Mouse (Mus musculus) embryonic facial prominence, embryonic 12.5 days (tissue): Measurements from ENCODE around the gene Kif12. TPM values are rescaled to one million over a fixed set of nuclear protein-coding genes. Genes with fewer than 3 reads are reported as not detected.
A peak's percentile ranks its signal among the peaks of the same experiment; 100 is the strongest.

Experiments
- ATAC-seq: fragments of 200-750 bp; cut with Nextera tagmentation; 2 replicates; pipeline ENCODE4 v1.8.0; 2017; ENCODE audit not compliant: insufficient number of reproducible peaks, insufficient read depth, low FRiP score, low TSS enrichment
- H3K27ac ChIP-seq: fragments of 300-500 bp; sonication (generic); 2 replicates; pipeline ENCODE4 v1.5.1; 2016; ENCODE audit warnings: mild to moderate bottlenecking
- H3K27me3 ChIP-seq: fragments of 300-500 bp; sonication (generic); 2 replicates; pipeline ENCODE4 v1.6.1; 2016; ENCODE audit warnings: mild to moderate bottlenecking, moderate library complexity
- H3K36me3 ChIP-seq: fragments of 300-500 bp; sonication (generic); 2 replicates; pipeline ENCODE4 v1.6.1; 2016; ENCODE audit warnings: mild to moderate bottlenecking
- H3K4me1 ChIP-seq: fragments of 300-500 bp; sonication (generic); 2 replicates; pipeline ENCODE4 v1.6.1; 2016
- H3K4me2 ChIP-seq: fragments of 300-500 bp; sonication (generic); replicated peaks from 2 replicates; pipeline ENCODE4 v1.6.1; 2016; ENCODE audit warnings: mild to moderate bottlenecking, moderate library complexity
- H3K4me3 ChIP-seq: fragments of 300-500 bp; sonication (generic); 2 replicates; pipeline ENCODE4 v1.5.1; 2016; ENCODE audit warnings: mild to moderate bottlenecking
- H3K9ac ChIP-seq: fragments of 300-500 bp; sonication (generic); 2 replicates; pipeline ENCODE4 v1.6.1; 2016; ENCODE audit warnings: mild to moderate bottlenecking, moderate library complexity
- H3K9me3 ChIP-seq: fragments of 300-500 bp; sonication (generic); 2 replicates; pipeline ENCODE4 v1.6.1; 2016; ENCODE audit warnings: mild to moderate bottlenecking, moderate library complexity
- WGBS: fragments of 180-500 bp; shearing (Covaris S2); methylation state at CpG from one replicate; pipeline ENCODE4 v1.1.7; 2016; 5-methylcytosine and 5-hydroxymethylcytosine counted together
- polyA plus RNA-seq: library from polyadenylated mRNA; unstranded; fragments of >200 nt; fragmentation: Nextera tagmentation; extraction: Ambion mirVana; gene quantifications from 2 replicates; pipeline ENCODE4 v1.2.1, GENCODE M21; 2016

The Kif12 gene
- polyA plus RNA-seq, 1 experiment from 2014 or later: 0.06 TPM

GRCm38 (mm10) chr4:63203874-63204273 is 31.9 kb upstream of the Kif12 start:
- no peak overlapping the region for H3K4me3 ChIP-seq
- peaks cover 5% of the 10 kb centered on the region; the same call in 1 of the 2 replicates for H3K4me1 ChIP-seq
- H3K27ac ChIP-seq: no peak overlapping the region
- no peaks in the 10 kb centered on the region for H3K9me3 ChIP-seq
- H3K27me3 ChIP-seq: no peaks in the 10 kb centered on the region
- 85% methylated on average over 7 of the region's 7 CpGs for WGBS
- no peak overlapping the region for H3K4me2 ChIP-seq
- H3K9ac ChIP-seq: no peak overlapping the region
- H3K36me3 ChIP-seq: no peaks in the 10 kb centered on the region
- no peak for ATAC-seq

GRCm38 (mm10) chr4:63199366-63199765 is 27.4 kb upstream of the Kif12 start:
- Histone ChIP-seq H3K4me2 (no peak overlapping the region), H3K27ac (no peak overlapping the region), H3K4me3 (no peak overlapping the region), H3K9ac (no peak overlapping the region), H3K36me3 (no peaks in the 10 kb centered on the region), H3K27me3 (no peaks in the 10 kb centered on the region), H3K9me3 (no peaks in the 10 kb centered on the region), H3K4me1 (no peaks in the 10 kb centered on the region)
- WGBS: 85% methylated on average over 5 of the region's 5 CpGs
- ATAC-seq: no peak

GRCm38 (mm10) chr4:63194366-63194765 is 22.4 kb upstream of the Kif12 start:
- no peaks in the 10 kb centered on the region for H3K27me3 ChIP-seq
- H3K9ac ChIP-seq: no peak overlapping the region
- no peaks in the 10 kb centered on the region for H3K9me3 ChIP-seq
- peaks cover 16% of the 10 kb centered on the region for H3K4me1 ChIP-seq
- ATAC-seq: no peak
- WGBS: 61% methylated on average over 2 of the region's 2 CpGs
- no peaks in the 10 kb centered on the region for H3K36me3 ChIP-seq
- no peak overlapping the region for H3K4me3 ChIP-seq
- no peak overlapping the region for H3K27ac ChIP-seq
- no peak overlapping the region for H3K4me2 ChIP-seq

GRCm38 (mm10) chr4:63191641-63192040 is 19.7 kb upstream of the Kif12 start:
- WGBS: 30% methylated on average over 5 of the region's 5 CpGs
- Histone ChIP-seq H3K9ac (no peak overlapping the region), H3K4me3 (no peak overlapping the region), H3K4me1 (peaks cover 16% of the 10 kb centered on the region), H3K9me3 (no peaks in the 10 kb centered on the region), H3K36me3 (no peaks in the 10 kb centered on the region), H3K4me2 (no peak overlapping the region), H3K27ac (peak overlapping the region; percentile 52; the same call in 1 of the 2 replicates), H3K27me3 (no peaks in the 10 kb centered on the region)
- 0 out of 2 replicates have a peak, but pooled peaks have one; percentile 58 for ATAC-seq

- no peak for ATAC-seq
- Histone ChIP-seq H3K27ac (peak overlapping the region; percentile 81), H3K9me3 (no peaks in the 10 kb centered on the region), H3K4me1 (peaks cover 17% of the 10 kb centered on the region), H3K36me3 (no peaks in the 10 kb centered on the region), H3K4me2 (no peak overlapping the region), H3K9ac (no peak overlapping the region), H3K4me3 (no peak overlapping the region), H3K27me3 (no peaks in the 10 kb centered on the region)
- WGBS: 49% methylated on average over 21 of the region's 21 CpGs
Measured at GRCm38 (mm10) chr4:63186281-63186870, 14.4 kb upstream of the Kif12 start.

- H3K27ac ChIP-seq: no peak overlapping the region
- ATAC-seq: peak; percentile 80
- no peak overlapping the region for H3K9ac ChIP-seq
- 9% methylated on average over 5 of the region's 5 CpGs for WGBS
- no peaks in the 10 kb centered on the region for H3K9me3 ChIP-seq
- no peaks in the 10 kb centered on the region for H3K36me3 ChIP-seq
- peaks cover 6% of the 10 kb centered on the region; the same call in 1 of the 2 replicates for H3K4me1 ChIP-seq
- H3K4me3 ChIP-seq: no peak overlapping the region
- H3K4me2 ChIP-seq: no peak overlapping the region
- no peaks in the 10 kb centered on the region for H3K27me3 ChIP-seq
Measured at GRCm38 (mm10) chr4:63181556-63181955, 9.6 kb upstream of the Kif12 start.

- H3K4me1 ChIP-seq: no peaks in the 10 kb centered on the region
- H3K27ac ChIP-seq: no peak overlapping the region
- no peak overlapping the region for H3K4me3 ChIP-seq
- no peaks in the 10 kb centered on the region for H3K36me3 ChIP-seq
- ATAC-seq: no peak
- H3K27me3 ChIP-seq: peaks cover 16% of the 10 kb centered on the region
- no peak overlapping the region for H3K9ac ChIP-seq
- 52% methylated on average over 24 of the region's 24 CpGs for WGBS
- no peaks in the 10 kb centered on the region for H3K9me3 ChIP-seq
- no peak overlapping the region for H3K4me2 ChIP-seq
Measured at GRCm38 (mm10) chr4:63171122-63171521, 809 bp downstream of the Kif12 start.

GRCm38 (mm10) chr4:63170061-63170460 is 1.9 kb downstream of the Kif12 start:
- Histone ChIP-seq H3K27ac (no peak overlapping the region), H3K27me3 (peaks cover 16% of the 10 kb centered on the region), H3K4me3 (no peak overlapping the region), H3K4me2 (no peak overlapping the region), H3K9me3 (no peaks in the 10 kb centered on the region), H3K36me3 (no peaks in the 10 kb centered on the region), H3K9ac (no peak overlapping the region), H3K4me1 (no peaks in the 10 kb centered on the region)
- ATAC-seq: no peak
- 89% methylated on average over 4 of the region's 4 CpGs for WGBS

GRCm38 (mm10) chr4:63166323-63166722 is 5.6 kb downstream of the Kif12 start:
- H3K27ac ChIP-seq: no peak overlapping the region
- H3K9ac ChIP-seq: no peak overlapping the region
- H3K4me2 ChIP-seq: no peak overlapping the region
- 80% methylated on average over 5 of the region's 5 CpGs for WGBS
- no peaks in the 10 kb centered on the region for H3K36me3 ChIP-seq
- H3K4me1 ChIP-seq: no peaks in the 10 kb centered on the region
- no peak overlapping the region for H3K4me3 ChIP-seq
- no peak for ATAC-seq
- H3K9me3 ChIP-seq: no peaks in the 10 kb centered on the region
- peaks cover 12% of the 10 kb centered on the region for H3K27me3 ChIP-seq

- Histone ChIP-seq H3K4me1 (no peaks in the 10 kb centered on the region), H3K4me2 (no peak overlapping the region), H3K36me3 (no peaks in the 10 kb centered on the region), H3K27me3 (peaks cover 6% of the 10 kb centered on the region), H3K27ac (no peak overlapping the region), H3K9ac (no peak overlapping the region), H3K4me3 (no peak overlapping the region), H3K9me3 (no peaks in the 10 kb centered on the region)
- no peak for ATAC-seq
- 90% methylated on average over 4 of the region's 4 CpGs for WGBS
Measured at GRCm38 (mm10) chr4:63165636-63166035, 6.3 kb downstream of the Kif12 start.

- no peak overlapping the region for H3K4me3 ChIP-seq
- no peak overlapping the region for H3K27ac ChIP-seq
- H3K9me3 ChIP-seq: no peaks in the 10 kb centered on the region
- no peaks in the 10 kb centered on the region for H3K27me3 ChIP-seq
- H3K9ac ChIP-seq: no peak overlapping the region
- WGBS: 15% methylated on average over 5 of the region's 5 CpGs
- no peaks in the 10 kb centered on the region for H3K4me1 ChIP-seq
- ATAC-seq: peak; percentile 70; the same call in 1 of the 2 replicates
- H3K36me3 ChIP-seq: no peaks in the 10 kb centered on the region
- H3K4me2 ChIP-seq: no peak overlapping the region
Measured at GRCm38 (mm10) chr4:63158961-63159592, 12.9 kb downstream of the Kif12 start.

- no peaks in the 10 kb centered on the region for H3K27me3 ChIP-seq
- ATAC-seq: no peak
- 85% methylated on average over 7 of the region's 7 CpGs for WGBS
- H3K9me3 ChIP-seq: no peaks in the 10 kb centered on the region
- no peak overlapping the region for H3K4me2 ChIP-seq
- H3K4me1 ChIP-seq: no peaks in the 10 kb centered on the region
- H3K36me3 ChIP-seq: no peaks in the 10 kb centered on the region
- no peak overlapping the region for H3K9ac ChIP-seq
- no peak overlapping the region for H3K27ac ChIP-seq
- no peak overlapping the region for H3K4me3 ChIP-seq
Measured at GRCm38 (mm10) chr4:63158192-63158591, 13.7 kb downstream of the Kif12 start.
